Mouse (Mus musculus) liver (tissue): ENCODE results near the gene 1700025G04Rik.

Source experiments
- DNase-seq: peaks from one replicate; pipeline ENCODE4 v3.0.0-alpha.2; 2020; ENCODE audit warnings: mixed read lengths

1700025G04Rik gene

DNA sequence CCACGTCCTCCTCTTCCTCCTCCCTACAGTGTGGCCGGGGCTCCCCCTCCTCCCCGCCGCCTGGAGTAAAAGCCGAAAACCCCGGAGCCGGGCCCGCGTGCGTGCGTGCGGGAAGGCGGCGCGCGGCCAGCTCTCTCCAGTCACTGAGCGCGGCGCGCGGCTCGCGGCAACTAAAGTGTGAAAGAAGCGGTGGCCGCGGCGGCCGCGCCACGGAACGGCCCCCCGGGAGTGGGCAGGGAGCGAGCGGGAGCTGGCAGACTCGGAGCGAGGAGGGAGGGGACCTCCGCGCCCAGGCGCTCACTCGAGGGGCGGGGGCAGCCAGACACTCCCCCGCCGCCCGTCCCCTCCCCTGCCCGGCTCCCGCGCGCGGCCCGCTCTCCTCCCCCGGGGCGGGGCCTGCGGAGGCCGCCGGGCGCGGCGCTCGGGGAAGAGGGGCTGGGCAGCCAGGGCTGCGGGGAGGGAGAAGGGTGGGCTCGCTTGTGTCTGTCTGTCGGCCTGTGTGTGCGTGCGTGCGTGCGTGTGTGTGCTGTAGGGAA, at the start of gene 1700025G04Rik:
1700025G04Rik (minus strand) TSS at position 108 of the 536 bp plus-strand sequence.
- DNase-seq, result peak; percentile 77

DNA sequence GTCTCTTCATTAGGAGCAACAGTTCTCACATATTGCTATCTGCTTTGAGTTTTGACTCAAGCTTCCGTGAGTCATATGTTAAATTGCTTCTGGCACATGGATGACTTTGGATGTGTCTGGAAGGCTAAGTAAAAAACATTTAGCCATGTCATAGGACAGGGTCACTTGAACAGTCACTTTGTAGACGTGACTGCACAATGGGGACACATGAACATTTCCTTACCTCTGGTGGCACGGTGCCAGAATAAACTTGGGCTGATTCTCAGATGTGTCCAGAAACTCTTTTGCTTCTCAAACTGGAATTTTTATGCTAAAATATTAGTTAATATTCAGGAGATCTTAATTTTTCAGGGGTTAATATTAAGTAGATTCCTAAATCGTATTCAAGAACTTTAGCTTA, 49.6 kb upstream of the 1700025G04Rik start:
- no peak for DNase-seq

DNA sequence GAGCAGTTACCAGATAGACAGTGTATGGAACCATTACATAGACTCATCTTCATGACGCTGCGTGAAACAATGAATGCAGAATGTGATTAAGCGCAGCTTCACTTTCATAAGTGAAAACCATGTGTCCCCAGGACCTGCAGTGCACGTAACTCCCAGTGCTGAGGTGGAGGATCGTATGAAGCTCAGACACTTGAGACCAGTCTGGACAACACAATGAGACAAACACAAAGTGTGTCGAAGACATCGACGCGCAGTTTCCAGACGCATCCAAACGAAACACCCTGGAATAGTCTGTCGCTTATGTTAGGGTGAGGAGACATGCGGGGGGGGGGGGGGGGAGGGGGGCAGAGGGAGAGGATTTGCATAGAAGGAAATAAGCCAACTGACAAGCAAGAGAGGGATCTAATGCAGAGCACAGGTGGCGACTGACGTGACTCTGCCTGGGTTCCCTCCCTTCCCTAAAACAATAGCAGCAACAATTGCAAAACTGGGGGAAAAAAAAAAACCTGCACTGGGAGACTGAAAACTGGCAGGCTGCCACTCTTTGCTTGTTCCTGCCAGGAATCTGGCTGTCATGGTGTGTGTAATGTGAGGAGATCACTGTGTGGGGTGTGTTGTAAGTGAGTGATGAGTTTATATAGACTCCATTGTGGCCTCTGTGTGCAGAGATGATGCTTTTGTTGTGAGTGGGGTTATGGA, 40.3 kb upstream of the 1700025G04Rik start:
- no peak for DNase-seq

DNA sequence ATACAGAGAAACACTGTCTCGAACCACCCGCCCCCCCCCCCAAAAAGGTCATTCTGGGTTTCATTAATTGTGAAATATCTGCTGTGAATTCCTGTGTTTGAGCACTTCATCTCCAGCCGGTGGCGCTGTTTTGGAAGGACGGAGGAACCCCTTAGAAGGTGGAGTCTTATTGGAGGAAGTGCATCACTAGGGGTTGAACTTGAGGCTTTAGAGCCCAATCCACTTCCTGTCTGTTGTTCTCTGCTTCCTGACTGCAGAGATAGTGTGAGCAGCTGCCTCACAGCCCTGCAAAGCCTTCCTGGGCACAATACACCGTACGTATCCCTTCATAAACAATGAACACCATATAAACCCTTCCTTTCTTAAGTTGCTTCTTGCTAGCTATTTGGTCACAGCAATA, 35.5 kb upstream of the 1700025G04Rik start:
- DNase-seq, result no peak

DNA sequence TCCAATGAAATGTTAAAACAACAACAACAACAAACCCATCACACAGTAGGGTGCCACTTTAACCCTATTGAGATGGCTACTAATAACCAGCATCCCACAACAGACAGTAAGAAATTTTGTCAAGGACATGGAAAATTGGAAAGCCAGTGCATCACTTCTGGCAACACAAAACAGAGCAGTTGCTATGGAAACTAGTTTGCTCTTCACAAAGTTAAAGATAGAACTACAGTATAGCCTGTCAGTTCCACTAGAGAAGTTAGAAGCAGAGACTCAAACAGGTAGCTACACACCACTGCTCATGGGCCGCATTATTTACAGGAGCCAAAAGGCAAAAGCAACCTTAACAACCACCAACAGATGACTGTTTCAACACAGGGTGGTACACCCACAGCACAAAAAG, 20.2 kb upstream of the 1700025G04Rik start:
- no peak for DNase-seq

DNA sequence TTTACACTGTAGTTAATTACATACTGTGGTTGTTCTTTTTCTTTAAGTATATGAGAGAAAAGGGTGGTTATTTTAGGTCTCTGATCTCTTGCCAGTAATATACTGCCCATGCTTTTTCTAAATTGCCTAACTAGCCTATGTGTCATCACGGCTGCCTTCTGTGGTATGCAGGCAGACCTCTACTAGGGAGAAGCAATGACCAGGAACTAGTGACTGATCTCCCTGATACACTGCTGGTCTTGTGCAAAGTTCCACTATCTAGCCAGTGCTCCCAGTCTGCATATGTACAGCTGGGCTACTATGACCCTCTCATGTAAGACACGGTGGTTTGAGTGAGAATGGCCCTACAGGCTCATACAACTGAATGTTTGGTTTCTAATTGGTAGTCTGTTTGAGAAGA, 16.2 kb upstream of the 1700025G04Rik start:
- DNase-seq, result no peak

DNA sequence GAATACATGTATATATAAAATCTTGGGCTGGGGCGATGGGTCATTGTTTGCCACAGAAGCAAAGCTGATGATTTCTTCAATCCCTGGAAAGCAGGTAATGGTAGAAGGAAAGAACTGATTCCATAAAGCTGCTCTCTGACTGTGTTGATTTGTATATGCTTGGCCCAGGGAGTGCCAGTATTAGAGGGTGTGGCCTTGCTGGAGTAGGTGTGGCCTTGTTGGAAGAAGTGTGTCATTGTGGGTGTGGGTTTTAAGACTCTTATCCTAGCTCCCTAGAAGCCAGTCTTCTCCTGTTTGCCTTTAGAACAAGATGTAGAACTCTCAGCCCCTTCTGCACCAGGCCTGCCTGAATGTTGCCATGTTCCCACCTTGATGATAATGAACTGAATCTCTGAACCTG, 15.3 kb upstream of the 1700025G04Rik start:
- DNase-seq, result no peak

DNA sequence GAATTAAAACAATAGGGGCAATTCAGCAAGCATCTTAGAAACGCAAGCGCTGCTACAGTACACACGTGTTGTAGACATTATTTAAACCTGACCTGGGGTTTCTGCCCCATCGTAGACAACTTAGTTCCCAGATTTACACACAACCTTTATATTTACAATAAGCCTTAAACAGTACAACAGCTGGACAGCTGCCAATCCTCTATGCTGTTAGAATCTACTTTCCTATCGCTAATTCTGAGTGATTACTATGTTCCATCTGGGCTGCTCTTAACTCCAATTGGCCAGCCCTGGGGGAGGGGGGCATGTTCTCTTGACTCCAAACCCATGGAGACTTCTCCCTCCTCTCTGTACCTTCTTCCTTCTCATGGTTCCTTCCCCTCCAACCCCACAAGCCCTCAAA, 11.8 kb upstream of the 1700025G04Rik start:
- no peak for DNase-seq

DNA sequence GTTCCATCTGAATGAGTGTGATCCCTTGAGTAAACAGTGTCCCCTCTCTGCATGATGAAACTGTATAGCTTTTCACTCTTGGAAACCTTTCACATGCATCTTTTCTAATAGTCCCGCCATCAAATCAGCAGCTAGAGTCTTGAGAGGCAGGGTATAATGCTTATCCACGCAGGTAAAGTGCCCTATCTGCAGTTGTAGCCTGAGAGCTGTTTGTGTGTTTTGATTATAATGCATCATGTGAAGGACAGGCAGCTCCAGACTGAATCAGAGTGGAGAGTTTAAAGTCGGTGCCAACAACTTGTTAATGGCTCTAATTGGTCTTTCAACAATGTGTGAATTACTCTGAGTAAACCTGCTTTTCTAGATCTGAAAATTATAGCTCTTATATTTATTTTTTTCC, 6.1 kb upstream of the 1700025G04Rik start:
- no peak for DNase-seq

DNA sequence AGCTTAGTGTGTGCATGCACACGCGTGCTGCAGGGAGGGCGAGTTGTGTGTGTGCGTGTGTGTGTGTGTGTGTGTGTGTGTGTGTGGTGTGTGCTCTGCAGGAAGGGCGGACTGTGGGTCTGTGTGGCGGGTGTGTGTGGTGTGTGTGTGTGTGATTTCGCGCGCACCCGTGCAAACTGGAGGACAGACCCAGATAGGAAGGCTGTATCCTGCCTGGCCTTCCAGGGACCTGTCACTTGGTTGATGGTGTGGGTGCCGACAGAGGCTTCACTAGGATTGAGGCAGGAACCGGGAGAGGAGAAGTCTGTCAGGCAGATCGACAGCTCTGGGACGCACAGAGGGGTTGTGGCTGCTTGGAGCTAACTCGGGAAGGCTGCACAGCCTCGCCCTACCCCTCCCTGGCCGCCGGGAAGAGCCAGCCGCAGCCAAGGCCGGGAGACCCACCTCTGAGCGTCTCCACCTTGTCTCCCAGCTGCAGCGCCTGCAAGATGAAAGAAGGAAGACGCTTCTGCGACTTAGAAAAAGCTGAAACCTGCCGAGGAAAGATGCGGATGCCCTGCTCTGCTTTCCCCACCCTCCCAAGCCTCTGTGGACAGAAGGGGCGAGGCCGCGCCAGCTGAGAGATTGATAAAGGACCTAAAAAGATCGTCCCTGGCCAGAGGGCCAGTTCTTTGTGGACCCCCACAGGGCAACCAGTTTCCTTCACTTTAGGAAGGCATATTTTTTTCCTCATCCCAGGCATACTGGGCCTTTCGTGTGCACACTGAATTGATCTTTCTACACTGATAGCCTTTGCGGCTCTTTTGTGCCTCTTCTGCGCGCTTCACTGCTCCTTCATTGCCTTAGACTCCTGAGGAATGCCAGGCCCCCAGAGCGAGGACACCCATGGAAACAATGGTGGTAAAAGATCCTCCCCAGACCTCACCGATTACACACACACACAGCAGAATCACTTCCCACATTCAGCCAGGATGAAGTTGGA, 930 bp upstream of the 1700025G04Rik start:
- peak; percentile 17 for DNase-seq

DNA sequence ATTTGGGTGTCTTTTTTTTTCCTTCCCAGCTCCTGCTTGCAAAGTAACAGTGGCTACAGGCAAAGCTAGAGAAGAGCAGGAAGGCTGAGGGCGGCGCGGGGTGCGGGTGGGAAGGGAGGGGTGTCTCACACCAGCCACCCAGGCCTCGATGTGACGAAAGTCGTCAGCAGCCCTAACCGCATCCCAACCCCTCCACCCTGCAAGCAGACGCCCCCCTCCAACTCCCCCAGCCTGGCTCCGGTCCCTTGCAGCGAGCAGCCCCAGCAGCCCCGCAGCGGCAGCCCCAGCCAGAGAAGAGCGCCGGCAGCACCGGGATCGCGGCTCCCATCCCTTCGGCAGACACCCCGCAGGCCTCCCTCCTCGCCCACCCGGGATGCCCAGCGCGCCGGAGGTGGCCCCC, 399 bp downstream of the 1700025G04Rik start:
- peak; percentile 18 for DNase-seq

DNA sequence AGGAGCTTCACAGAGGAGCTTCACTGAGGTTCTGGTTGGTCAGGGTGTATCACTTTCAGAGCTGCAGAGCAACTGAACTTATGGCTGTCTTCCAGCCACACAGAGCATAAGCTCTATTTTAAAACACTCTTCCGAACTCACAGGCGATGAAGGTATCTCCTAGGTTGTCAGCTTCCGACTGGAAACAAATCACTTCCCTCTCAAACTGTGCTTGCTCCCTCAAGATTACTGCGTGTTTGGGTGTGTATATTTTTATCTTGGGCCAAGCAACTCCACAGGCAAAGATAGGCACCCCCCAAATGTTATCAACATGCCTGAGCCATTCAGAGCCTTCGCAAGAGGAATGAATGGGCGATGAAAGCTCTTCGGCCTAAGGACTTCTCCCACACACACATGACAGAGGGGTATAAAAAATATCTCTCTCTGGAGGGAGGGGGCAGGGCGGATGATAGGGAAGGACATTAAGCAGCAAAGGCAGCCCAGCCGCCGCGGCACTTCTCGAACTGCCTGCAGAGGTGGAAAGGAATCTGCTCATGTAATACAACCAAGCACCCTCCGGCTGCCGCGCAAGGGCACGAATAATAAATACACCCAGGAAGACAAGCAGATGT, 1.0 kb downstream of the 1700025G04Rik start:
- DNase-seq, result peak; percentile 30

DNA sequence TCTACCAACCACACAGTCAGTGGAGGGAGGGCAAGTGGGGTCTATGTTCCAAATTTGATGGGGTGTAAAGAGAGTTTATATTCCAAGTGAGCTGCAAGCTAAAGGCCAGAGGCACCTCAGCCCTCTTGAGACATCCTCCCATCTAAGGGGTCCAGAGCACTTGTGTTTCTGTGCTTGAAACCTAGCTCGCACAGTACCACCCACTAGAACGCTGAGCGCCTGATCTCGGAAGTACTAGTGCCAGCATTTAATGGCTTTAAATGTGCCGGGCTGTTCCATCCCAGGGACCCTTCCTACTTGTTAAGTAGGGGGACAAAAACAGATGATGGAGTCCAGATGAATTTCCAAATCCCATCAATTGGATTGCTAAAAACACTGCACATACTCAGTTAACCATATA, 1.9 kb downstream of the 1700025G04Rik start:
- no peak for DNase-seq

DNA sequence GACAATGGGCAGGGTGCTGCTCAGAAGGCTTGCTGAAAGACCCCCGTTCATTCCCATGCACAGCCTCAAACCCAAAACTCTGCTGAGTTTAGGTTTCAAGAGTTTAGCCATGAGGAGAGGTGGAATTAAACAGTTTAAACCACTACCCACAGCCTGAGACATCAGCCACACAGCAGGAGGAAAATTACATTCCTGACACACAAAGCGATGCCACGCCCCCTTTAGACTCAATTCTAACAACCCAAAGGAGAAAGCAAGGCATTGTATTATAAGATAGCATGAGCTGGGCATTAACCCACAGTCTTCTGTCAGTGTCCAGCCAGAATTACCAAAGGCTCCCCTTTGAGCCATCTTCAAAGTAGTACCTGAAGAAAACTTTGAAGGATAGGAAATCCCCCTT, 3.0 kb downstream of the 1700025G04Rik start:
- DNase-seq, result no peak

DNA sequence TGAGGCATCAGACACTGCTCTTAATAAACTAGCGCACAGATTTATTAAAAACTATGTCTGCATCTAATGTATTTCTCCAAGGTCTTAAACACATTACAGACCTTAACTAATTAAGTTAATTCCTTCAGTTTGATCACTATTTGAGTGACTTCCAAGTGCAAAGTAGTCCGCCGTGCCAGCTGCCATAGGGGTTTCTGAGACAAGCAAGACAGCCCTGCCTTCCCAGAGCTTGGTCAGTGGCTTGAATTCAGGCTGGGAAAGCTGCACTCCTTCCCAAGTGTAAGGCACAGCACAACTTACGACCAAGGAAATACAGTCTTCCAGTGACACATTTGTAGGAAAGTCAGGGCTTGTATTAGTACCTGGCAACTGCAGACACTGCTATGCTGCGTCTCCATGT, 4.4 kb downstream of the 1700025G04Rik start:
- no peak for DNase-seq

DNA sequence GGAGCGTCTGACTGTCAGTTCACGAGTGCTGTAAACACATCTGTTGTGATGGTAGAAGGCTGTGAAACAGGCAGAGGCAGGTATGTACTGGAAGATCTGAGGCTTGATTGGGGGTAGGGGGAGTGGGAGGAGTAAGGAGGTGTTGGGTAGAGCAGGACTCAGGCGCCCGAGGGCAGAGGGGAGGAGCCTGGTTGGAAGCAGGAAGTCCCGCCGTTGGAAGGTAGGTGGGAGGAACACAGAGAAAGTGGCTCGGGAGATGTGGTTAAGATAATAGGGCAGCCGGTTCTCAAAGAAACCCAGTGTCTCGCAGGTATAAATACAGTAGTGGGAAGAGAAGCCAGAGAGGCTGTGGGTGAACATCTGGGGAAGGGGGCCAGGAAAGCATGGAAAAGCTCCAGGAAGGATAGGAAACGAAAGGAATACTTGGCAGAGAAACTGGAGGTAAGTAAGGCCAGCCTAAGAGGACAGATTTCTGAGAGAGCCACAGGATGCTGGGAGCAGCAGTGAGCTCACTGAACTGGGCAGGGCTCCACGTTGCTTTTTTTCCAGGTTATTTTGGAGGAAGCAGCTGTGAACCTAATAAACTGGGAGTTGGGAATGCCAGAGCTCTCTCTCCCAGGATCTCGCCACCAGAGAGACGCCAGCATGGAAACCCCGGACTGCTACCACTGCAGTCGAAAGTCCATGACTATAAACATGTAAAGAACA, 5.1 kb downstream of the 1700025G04Rik start:
- DNase-seq, result peak; percentile 18

DNA sequence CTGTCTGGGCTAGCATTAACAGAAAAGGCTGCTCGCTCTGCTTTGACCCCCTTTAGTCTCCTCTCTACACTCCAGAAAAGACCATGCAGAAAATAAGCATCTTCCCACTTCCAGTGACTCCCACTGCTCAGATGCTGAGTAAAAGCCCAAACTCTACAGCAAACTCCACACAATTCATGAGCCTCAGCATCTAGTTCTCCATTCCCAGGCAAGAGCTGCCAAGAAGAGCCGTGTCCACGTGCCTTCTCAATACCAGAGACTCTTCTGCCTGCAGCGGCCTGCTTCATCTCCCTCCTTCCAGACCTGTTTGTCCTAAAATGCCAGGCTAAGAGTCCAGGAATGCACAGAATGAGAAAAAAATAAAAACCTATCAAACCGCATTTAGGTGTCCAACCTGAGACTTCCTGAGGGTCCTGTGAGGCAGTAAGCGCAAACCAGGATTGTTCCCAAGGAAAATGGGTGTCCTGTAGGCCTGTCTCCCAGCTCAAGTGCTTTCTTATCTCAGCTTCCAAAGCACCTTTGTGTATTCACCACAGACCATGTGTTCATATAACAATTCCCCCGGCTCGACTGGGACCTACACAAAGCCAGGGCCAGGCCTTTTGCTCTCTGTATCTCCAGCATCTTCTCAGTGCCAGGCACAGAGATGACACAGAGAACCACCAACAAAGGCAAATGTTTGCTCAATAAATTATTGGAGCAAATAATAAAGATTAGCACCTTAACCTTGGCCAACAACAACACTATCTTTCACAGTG, 7.8 kb downstream of the 1700025G04Rik start:
- no peak for DNase-seq

DNA sequence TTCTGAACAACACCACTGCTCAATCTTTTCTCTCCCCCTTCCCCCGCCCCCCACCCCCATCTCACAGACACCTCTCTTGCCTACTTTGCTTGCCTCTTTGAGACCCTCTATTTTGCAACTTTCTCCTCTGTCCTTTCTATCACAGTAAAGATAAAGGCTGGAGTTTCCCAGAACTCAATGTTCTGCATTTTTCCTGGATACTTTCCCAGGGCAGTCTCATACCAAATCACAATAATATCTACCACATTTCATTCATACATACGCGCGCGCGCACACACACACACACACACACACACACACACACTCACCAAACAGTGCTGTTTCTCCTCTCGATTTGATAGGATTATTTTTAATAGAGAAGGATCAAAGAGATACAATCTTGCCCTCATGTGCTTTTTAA, 8.8 kb downstream of the 1700025G04Rik start:
- no peak for DNase-seq

DNA sequence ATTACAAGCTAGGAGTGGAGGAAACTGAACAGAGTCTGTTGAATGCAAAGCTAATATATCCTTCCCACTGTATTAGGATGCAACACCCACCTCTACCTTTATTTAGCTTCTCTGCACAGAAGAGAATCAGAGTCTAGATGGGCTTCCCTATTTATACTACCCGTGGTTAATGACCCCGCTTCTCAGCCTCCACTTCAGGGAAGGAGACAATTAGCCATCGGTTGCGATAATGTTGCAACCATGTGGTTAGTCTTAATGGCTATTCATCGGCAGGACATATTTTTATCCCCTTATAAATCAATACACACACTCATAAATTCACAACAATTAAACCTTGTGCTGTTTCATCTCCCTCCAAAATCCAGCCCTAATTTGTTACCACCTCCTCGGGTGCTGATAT, 9.7 kb downstream of the 1700025G04Rik start:
- DNase-seq, result no peak

DNA sequence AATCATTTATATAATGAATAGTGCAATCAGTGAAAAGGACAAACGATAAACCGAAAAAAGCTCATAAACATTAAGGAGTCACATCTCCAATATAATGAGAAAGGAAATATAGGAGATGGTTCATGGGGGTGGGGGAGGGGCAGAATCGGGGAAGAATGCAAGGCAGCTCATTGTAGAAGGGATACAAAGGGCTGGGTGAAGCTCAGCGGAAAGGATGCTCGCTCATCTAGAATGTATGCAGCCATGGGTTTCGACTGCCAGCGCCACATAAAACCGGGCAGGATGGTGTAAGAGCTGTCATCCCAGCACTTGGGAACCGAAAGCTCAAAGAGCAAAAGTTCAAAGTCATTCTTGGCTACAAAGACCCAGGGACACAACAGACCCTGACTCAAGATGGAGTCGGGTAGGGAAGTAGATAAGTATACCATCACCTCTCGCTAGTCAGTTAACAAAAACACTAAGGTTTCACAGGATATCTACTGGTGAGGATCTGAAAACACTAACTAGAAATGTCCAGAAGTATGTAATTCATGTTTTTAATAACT, 12.7 kb downstream of the 1700025G04Rik start:
- no peak for DNase-seq

DNA sequence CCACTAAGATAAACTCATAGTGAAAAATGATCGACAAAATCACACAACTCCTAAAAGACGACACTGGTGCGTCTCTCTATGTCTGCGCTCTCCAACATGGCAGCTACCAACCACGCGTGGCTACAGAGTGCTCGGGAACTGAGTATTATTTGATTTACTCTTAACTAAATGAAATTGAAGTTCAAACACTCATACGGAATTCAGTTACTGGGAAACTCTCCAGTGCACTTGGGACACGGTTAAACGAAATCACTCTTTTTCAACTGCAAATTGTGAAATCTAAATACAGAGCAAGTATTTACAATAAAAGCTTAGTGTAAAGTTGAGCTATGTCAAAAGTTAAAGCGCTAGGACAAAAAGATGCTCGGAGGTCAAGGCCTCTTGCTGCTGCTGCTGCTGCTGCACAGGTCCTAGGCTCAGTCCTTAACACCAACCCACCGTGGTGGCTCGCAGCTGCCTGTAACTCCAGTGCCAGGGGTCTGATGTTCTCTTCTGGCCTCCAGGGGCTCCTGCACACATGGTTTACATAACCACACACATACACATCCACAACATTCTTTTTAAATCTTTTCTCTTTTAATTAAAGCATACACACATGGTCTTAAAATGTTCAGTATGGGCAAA, 13.6 kb downstream of the 1700025G04Rik start:
- no peak for DNase-seq
